Mouse (Mus musculus) liver, adult 2 months (tissue): ENCODE measurements around the gene Tk1.

Experiments used
- CTCF ChIP-seq: fragments of 200-500 bp; IDR thresholded peaks from 2 replicates; pipeline ENCODE4 v1.5.1; 2011; ENCODE audit warnings: low read depth, low read length, control low read depth
- POLR2A ChIP-seq: fragments of 200-500 bp; IDR thresholded peaks from 2 replicates; pipeline ENCODE4 v1.6.1; 2011; ENCODE audit warnings: low read length, control low read depth; ENCODE audit not compliant: insufficient read depth; ENCODE audit errors: extremely low read depth

GRCm38 (mm10) chr11:117781199-117781821 is 44.6 kb downstream of the Tk1 start:
- TF ChIP-seq CTCF (no peak), POLR2A (no peak)
